Mouse (Mus musculus) liver, postnatal 0 days (tissue): ENCODE data around the gene Thsd7b.

Experiments
- CTCF ChIP-seq: sonication (generic); IDR thresholded peaks from 2 replicates; pipeline ENCODE4 v1.5.1; 2016; ENCODE audit warnings: antibody characterized with exemption, low read depth
- EP300 ChIP-seq: IDR thresholded peaks from 2 replicates; pipeline ENCODE4 v1.6.1; 2016; ENCODE audit warnings: antibody characterized with exemption, low read depth, mild to moderate bottlenecking

DNA sequence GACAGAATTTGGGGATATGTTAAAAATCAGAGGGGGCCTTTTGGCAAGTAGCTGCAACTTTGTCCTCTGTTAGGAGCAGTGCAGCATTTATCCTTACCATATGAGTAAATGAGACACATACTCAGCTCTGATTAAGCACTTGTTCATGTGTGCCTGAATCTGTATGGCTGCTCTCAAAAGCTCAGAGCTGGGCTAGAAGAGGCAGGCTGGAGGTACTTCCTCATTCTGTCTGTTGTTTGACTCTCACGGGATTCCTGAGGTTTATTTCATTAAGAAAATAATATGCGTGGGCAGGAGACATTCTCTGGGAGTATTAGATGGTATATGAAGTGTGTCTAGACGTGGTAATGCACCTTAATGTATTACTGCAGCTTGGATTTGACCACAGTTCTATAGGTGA, 286.7 kb downstream of the Thsd7b start:
- TF ChIP-seq CTCF (no peak), EP300 (no peak)
